Mouse (Mus musculus) embryonic facial prominence, embryonic 13.5 days (tissue): ENCODE results near the gene Otud7b. TPM values are rescaled to one million over a fixed set of nuclear protein-coding genes. Genes with fewer than 3 reads are reported as not detected.

ENCODE experiments used
- ATAC-seq: fragments of 200-750 bp; cut with Nextera tagmentation; 2 replicates; pipeline ENCODE4 v1.8.0; 2017; ENCODE audit warnings: low read depth; ENCODE audit not compliant: insufficient number of reproducible peaks, insufficient read depth, low FRiP score, low TSS enrichment
- H3K27ac ChIP-seq: fragments of 300-500 bp; sonication (generic); 2 replicates; pipeline ENCODE4 v1.5.1; 2015; ENCODE audit warnings: moderate library complexity, mild to moderate bottlenecking, inconsistent platforms
- H3K27me3 ChIP-seq: fragments of 300-500 bp; sonication (generic); 2 replicates; pipeline ENCODE4 v1.6.1; 2015; ENCODE audit warnings: mild to moderate bottlenecking, inconsistent platforms
- H3K36me3 ChIP-seq: fragments of 300-500 bp; sonication (generic); 2 replicates; pipeline ENCODE4 v1.6.1; 2015; ENCODE audit warnings: mild to moderate bottlenecking, inconsistent platforms
- H3K4me1 ChIP-seq: fragments of 300-500 bp; sonication (generic); 2 replicates; pipeline ENCODE4 v1.6.1; 2015; ENCODE audit warnings: inconsistent platforms
- H3K4me2 ChIP-seq: fragments of 300-500 bp; sonication (generic); 2 replicates; pipeline ENCODE4 v1.6.1; 2015; ENCODE audit warnings: moderate library complexity, mild to moderate bottlenecking, inconsistent platforms
- H3K4me3 ChIP-seq: fragments of 300-500 bp; sonication (generic); 2 replicates; pipeline ENCODE4 v1.5.1; 2015; ENCODE audit warnings: mild to moderate bottlenecking, inconsistent platforms
- H3K9ac ChIP-seq: fragments of 300-500 bp; sonication (generic); 2 replicates; pipeline ENCODE4 v1.6.1; 2015; ENCODE audit warnings: mild to moderate bottlenecking, inconsistent platforms
- H3K9me3 ChIP-seq: fragments of 300-500 bp; sonication (generic); 2 replicates; pipeline ENCODE4 v1.6.1; 2016; ENCODE audit warnings: inconsistent platforms
- WGBS: fragments of 180-500 bp; shearing (Covaris S2); methylation state at CpG from one replicate; pipeline ENCODE4 v1.1.7; 2015; ENCODE audit warnings: mixed read lengths; 5-methylcytosine and 5-hydroxymethylcytosine counted together
- polyA plus RNA-seq: library from polyadenylated mRNA; unstranded; fragments of >200 nt; fragmentation: Nextera tagmentation; extraction: Ambion mirVana; gene quantifications from 2 replicates; pipeline ENCODE4 v1.2.1, GENCODE M21; 2015

Otud7b gene
- polyA plus RNA-seq, 1 experiment from 2014 or later, result 23.8 TPM

GRCm38 (mm10) chr3:96106151-96106550, 1.8 kb downstream of the Otud7b start:
- Histone ChIP-seq H3K4me2 (peak overlapping the region; percentile 74), H3K4me1 (peaks cover 14% of the 10 kb centered on the region), H3K9me3 (no peaks in the 10 kb centered on the region), H3K9ac (no peak overlapping the region), H3K27me3 (no peaks in the 10 kb centered on the region), H3K36me3 (no peaks in the 10 kb centered on the region), H3K27ac (no peak overlapping the region), H3K4me3 (no peak overlapping the region)
- ATAC-seq, result no peak
- 87% methylated on average over 4 of the region's 4 CpGs for WGBS

DNA sequence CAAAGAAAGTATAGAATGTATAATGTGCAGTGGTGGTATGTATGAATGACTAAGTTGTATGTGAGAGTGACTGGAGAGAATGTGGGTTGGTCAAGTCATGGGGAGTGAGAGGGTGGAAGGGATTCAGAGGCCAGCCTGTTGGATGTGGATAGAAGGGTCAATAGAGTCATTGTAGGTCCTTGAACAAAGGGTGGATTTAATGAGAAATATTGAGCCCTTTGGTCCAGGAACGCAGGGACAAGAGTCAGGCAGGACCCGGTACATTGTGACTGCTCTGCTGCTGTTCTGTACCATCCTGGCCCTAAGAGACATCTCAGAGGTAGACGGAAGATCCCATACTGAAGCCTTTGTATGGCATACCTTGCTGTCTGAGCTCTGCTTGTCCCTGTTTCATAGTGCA, 4.0 kb downstream of the Otud7b start:
- H3K36me3 ChIP-seq, result no peaks in the 10 kb centered on the region
- peaks cover 6% of the 10 kb centered on the region for H3K4me1 ChIP-seq
- H3K27me3 ChIP-seq, result no peaks in the 10 kb centered on the region
- H3K27ac ChIP-seq, result no peak overlapping the region
- no peak overlapping the region for H3K9ac ChIP-seq
- no peaks in the 10 kb centered on the region for H3K9me3 ChIP-seq
- ATAC-seq, result no peak
- H3K4me2 ChIP-seq, result no peak overlapping the region
- H3K4me3 ChIP-seq, result no peak overlapping the region
- 54% methylated on average over 3 of the region's 3 CpGs for WGBS

DNA sequence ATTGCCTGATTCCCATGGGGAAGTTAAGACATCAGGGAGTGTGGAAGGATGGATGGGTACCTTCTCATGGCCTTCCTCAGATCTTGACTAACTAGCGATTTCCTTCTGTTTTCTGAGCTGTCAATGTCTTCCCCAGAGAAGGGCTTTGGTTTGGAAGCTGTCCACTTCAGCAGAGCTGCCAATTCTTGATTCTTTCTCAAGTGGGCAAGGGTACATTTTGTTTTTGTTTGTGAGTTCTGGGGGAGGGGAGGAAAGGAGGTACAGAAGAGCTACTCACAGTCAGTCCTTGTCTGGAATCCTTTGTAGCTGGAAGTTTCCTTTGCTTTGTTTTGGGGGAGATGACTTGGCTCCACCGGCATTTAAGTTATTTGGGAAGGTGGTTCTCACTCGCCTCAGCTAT, 8.9 kb downstream of the Otud7b start:
- WGBS, result 51% methylated on average over 3 of the region's 3 CpGs
- Histone ChIP-seq H3K4me3 (no peak overlapping the region), H3K4me1 (no peaks in the 10 kb centered on the region), H3K9me3 (no peaks in the 10 kb centered on the region), H3K27ac (no peak overlapping the region), H3K27me3 (no peaks in the 10 kb centered on the region), H3K4me2 (no peak overlapping the region), H3K9ac (no peak overlapping the region), H3K36me3 (no peaks in the 10 kb centered on the region)
- ATAC-seq, result no peak

- Histone ChIP-seq H3K36me3 (no peaks in the 10 kb centered on the region), H3K4me2 (no peak overlapping the region), H3K27me3 (no peaks in the 10 kb centered on the region), H3K4me1 (no peaks in the 10 kb centered on the region), H3K9me3 (no peaks in the 10 kb centered on the region), H3K27ac (no peak overlapping the region), H3K4me3 (no peak overlapping the region), H3K9ac (no peak overlapping the region)
- WGBS, result 59% methylated on average over 2 of the region's 2 CpGs
- no peak for ATAC-seq
These were observed 13.8 kb downstream of the Otud7b start for GRCm38 (mm10) chr3:96118142-96118541.

DNA sequence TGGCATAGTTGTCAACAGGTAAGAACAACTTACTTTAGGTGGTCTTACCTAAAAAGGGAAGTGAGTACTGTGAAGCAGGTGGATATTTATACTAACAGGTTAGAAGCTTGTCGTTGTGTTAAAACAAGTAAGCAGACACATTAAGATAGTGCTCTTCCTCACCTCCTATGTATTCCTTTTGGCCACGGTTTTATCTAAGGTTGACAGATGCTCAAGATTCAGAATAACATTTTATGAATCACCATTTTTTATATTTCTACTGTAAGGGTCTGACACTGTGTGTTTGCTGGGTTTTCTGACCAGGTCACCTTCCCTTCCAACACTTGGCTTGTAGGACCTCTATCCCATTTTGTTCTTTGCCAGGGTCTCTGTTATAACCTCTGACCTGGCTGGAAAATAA, 14.4 kb downstream of the Otud7b start:
- no peak overlapping the region for H3K27ac ChIP-seq
- H3K27me3 ChIP-seq, result no peaks in the 10 kb centered on the region
- H3K4me1 ChIP-seq, result no peaks in the 10 kb centered on the region
- no peak for ATAC-seq
- H3K36me3 ChIP-seq, result no peaks in the 10 kb centered on the region
- WGBS, result 92% methylated on average over 2 of the region's 2 CpGs
- H3K4me2 ChIP-seq, result no peak overlapping the region
- H3K9ac ChIP-seq, result no peak overlapping the region
- no peaks in the 10 kb centered on the region for H3K9me3 ChIP-seq
- no peak overlapping the region for H3K4me3 ChIP-seq

- no peaks in the 10 kb centered on the region for H3K9me3 ChIP-seq
- no peak overlapping the region for H3K4me3 ChIP-seq
- H3K27me3 ChIP-seq, result no peaks in the 10 kb centered on the region
- no peaks in the 10 kb centered on the region for H3K36me3 ChIP-seq
- H3K4me2 ChIP-seq, result no peak overlapping the region
- no peaks in the 10 kb centered on the region for H3K4me1 ChIP-seq
- no peak overlapping the region for H3K9ac ChIP-seq
- no peak overlapping the region for H3K27ac ChIP-seq
- ATAC-seq, result no peak
- 87% methylated on average over 5 of the region's 5 CpGs for whole genome bisulfite sequencing
These were observed 19.9 kb downstream of the Otud7b start for GRCm38 (mm10) chr3:96124235-96124634.

- no peak overlapping the region for H3K27ac ChIP-seq
- H3K27me3 ChIP-seq, result no peaks in the 10 kb centered on the region
- ATAC-seq, result no peak
- no peak overlapping the region for H3K4me2 ChIP-seq
- H3K36me3 ChIP-seq, result no peaks in the 10 kb centered on the region
- no peak overlapping the region for H3K9ac ChIP-seq
- H3K4me3 ChIP-seq, result no peak overlapping the region
- peaks cover 7% of the 10 kb centered on the region for H3K4me1 ChIP-seq
- H3K9me3 ChIP-seq, result no peaks in the 10 kb centered on the region
These were observed 23.8 kb downstream of the Otud7b start for GRCm38 (mm10) chr3:96128128-96128527.

- Histone ChIP-seq H3K27ac (no peak overlapping the region), H3K27me3 (no peaks in the 10 kb centered on the region), H3K9ac (no peak overlapping the region), H3K4me2 (no peak overlapping the region), H3K9me3 (no peaks in the 10 kb centered on the region), H3K36me3 (peaks cover 7% of the 10 kb centered on the region; the same call in 1 of the 2 replicates), H3K4me1 (peaks cover 15% of the 10 kb centered on the region), H3K4me3 (no peak overlapping the region)
- no peak for ATAC-seq
- WGBS, result 81% methylated on average over 3 of the region's 3 CpGs
These were observed 28.2 kb downstream of the Otud7b start for GRCm38 (mm10) chr3:96132478-96132877.

DNA sequence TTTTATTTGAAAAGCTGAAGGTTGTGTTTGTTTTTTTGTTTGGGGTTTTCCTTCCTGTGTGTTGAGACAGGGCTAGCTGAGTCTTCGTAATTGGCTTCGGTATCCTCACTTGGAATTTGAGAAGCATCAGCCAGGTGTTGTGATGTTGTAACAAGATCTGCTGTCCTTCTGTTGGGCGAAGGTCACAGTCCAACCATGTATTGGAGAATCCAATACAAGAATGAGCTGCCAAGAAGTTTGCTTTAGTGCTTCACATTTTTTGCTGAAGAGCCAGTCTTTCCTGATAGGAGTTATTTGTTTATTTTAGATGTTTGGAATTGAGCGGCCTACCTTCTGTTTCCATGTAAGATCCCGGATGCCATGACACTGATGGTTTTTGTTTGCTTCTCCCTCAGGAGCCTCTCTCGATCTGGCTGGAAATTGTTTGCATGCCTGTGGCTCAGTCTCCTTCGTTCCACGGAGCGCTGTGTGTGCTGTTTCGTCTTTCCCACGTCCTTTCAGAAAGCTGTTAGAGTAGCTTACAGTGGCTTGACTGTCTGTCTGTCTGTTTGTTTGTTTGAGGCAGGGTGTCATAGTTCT, 29.1 kb downstream of the Otud7b start:
- ATAC-seq, result no peak
- H3K4me3 ChIP-seq, result no peak overlapping the region
- peaks cover 8% of the 10 kb centered on the region; the same call in 1 of the 2 replicates for H3K36me3 ChIP-seq
- no peaks in the 10 kb centered on the region for H3K9me3 ChIP-seq
- WGBS, result 23% methylated on average over 11 of the region's 11 CpGs
- H3K27ac ChIP-seq, result peak overlapping the region; percentile 58
- no peak overlapping the region for H3K9ac ChIP-seq
- peaks cover 15% of the 10 kb centered on the region for H3K4me1 ChIP-seq
- H3K4me2 ChIP-seq, result no peak overlapping the region
- no peaks in the 10 kb centered on the region for H3K27me3 ChIP-seq

DNA sequence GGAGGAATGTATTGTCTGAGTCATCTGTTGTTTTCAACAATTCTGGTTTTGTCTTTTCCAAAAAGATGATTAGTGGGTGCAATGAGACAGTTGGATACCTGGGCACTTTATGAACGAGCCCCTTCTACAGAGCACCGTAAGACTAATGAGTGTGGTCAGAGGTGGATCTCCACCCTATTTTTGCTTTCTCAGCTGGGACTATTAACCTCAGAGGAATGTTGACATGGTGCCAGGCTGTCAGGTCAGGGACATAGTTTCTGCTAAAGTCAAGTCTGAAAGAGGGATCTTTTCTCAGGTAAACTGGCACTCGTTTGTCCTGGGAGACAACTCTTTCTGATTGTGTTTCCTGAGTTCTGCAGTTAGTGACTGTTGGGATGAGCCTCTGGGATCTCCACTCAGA, 30.7 kb downstream of the Otud7b start:
- 78% methylated on average over 3 of the region's 3 CpGs for WGBS
- no peak for ATAC-seq
- peaks cover 8% of the 10 kb centered on the region; the same call in 1 of the 2 replicates for H3K36me3 ChIP-seq
- H3K4me2 ChIP-seq, result no peak overlapping the region
- H3K27me3 ChIP-seq, result no peaks in the 10 kb centered on the region
- no peak overlapping the region for H3K9ac ChIP-seq
- peaks cover 15% of the 10 kb centered on the region for H3K4me1 ChIP-seq
- H3K9me3 ChIP-seq, result no peaks in the 10 kb centered on the region
- no peak overlapping the region for H3K27ac ChIP-seq
- no peak overlapping the region for H3K4me3 ChIP-seq

DNA sequence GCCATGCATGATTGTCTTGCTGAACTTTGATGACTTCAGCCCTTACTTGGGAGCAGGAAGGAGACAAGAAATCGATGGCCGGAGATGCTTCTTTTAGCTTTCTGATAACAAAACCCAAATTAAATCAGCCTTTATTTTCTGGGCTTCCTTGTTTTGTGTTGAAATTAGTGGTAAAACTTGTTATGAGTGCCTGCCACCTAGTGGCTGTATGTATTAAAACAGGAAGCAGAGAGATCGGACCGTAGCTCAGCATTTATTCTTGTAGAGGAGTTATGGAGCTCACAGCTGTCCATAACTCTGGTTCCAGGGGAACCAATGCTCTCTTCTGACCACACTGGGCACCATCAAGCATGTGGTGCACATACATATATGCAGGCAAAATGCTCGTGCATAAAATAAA, 43.6 kb downstream of the Otud7b start:
- no peaks in the 10 kb centered on the region for H3K27me3 ChIP-seq
- H3K4me3 ChIP-seq, result no peak overlapping the region
- no peak overlapping the region for H3K4me2 ChIP-seq
- 17% methylated on average over 5 of the region's 5 CpGs for WGBS
- no peaks in the 10 kb centered on the region for H3K9me3 ChIP-seq
- no peak overlapping the region for H3K9ac ChIP-seq
- peaks cover 52% of the 10 kb centered on the region for H3K36me3 ChIP-seq
- no peaks in the 10 kb centered on the region for H3K4me1 ChIP-seq
- H3K27ac ChIP-seq, result no peak overlapping the region
- no peak for ATAC-seq

- Histone ChIP-seq H3K9ac (no peak overlapping the region), H3K4me3 (no peak overlapping the region), H3K4me2 (no peak overlapping the region), H3K36me3 (peaks cover 58% of the 10 kb centered on the region), H3K27ac (no peak overlapping the region), H3K27me3 (no peaks in the 10 kb centered on the region), H3K9me3 (no peaks in the 10 kb centered on the region), H3K4me1 (no peaks in the 10 kb centered on the region)
- WGBS, result 86% methylated on average over 7 of the region's 7 CpGs
- no peak for ATAC-seq
These were observed 47.5 kb downstream of the Otud7b start for GRCm38 (mm10) chr3:96151836-96152235.

DNA sequence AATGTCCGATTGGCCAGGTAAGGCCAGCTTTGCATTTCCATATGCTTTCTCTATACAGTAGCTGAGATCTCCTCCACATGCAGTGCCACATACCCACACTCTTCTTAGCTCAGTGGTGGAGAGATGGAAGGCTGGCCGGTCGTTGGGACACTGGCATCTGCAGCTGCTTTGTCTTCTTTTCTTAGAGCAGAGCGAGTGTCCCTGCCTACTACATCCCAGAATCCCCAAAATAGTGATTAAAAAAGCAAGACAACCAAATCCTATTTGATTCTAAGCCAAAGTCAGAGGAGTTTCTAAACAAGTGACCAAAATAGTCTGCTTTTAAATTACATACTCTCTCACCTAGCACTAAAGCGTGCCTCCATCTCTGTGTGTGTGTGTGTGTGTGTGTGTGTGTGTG, 48.3 kb downstream of the Otud7b start:
- Histone ChIP-seq H3K4me2 (no peak overlapping the region), H3K4me3 (no peak overlapping the region), H3K27me3 (no peaks in the 10 kb centered on the region), H3K27ac (no peak overlapping the region), H3K36me3 (peaks cover 58% of the 10 kb centered on the region), H3K4me1 (no peaks in the 10 kb centered on the region), H3K9ac (no peak overlapping the region), H3K9me3 (no peaks in the 10 kb centered on the region)
- ATAC-seq, result no peak
- WGBS, result 93% methylated on average over 5 of the region's 5 CpGs
